Mouse (Mus musculus): Measurements from ENCODE around the gene Asb17.
A peak's percentile ranks its signal among the peaks of the same experiment; 100 is the strongest.

Asb17 gene

GRCm38 (mm10) chr3:153897216-153897615, 53.2 kb downstream of the Asb17 start:
- DNase-seq: no peak

GRCm38 (mm10) chr3:153901904-153902303, 57.9 kb downstream of the Asb17 start:
- no peak for DNase-seq

GRCm38 (mm10) chr3:153902595-153902994, 58.6 kb downstream of the Asb17 start:
- DNase-seq: no peak

- DNase-seq: peak; percentile 51
Measured at GRCm38 (mm10) chr3:153904586-153904985, 60.6 kb downstream of the Asb17 start.

Data from cerebellum, adult 9-10 months (tissue).